Mouse (Mus musculus): Measurements from ENCODE around the gene Coro1c.

DNA sequence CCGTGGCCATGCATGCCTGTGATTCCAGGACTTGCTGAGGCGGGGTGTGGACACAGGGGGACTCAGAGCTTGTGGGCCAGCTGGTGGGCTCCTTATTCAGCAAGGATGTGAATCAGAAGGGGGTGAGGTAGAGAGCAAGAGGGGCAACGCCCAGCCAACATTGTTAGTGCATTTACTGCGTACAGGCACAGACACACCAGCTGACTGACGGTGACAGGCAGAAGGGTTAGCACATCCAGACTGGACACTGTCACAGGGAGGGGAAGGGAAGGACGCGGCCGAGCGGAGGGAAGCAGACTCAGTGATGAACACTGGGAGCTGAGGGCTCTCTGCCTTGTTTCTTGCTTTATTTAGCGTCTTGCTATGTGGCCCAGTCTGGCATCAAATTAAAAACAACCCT, 55.0 kb downstream of the Coro1c start:
- no peak for TF ChIP-seq TAL1 (IDR thresholded peaks at IDR 0.05; ENCODE audit: low read length)
- TF ChIP-seq GATA1 (IDR thresholded peaks at IDR 0.05; ENCODE audit: low read length) = no peak
